Mouse (Mus musculus): ENCODE data around the gene Ints1. TPM values are rescaled to one million over a fixed set of nuclear protein-coding genes. Genes with fewer than 3 reads are reported as not detected.

Gene Ints1
- total RNA-seq, 1 experiment from 2014 or later: 32.7 TPM

DNA sequence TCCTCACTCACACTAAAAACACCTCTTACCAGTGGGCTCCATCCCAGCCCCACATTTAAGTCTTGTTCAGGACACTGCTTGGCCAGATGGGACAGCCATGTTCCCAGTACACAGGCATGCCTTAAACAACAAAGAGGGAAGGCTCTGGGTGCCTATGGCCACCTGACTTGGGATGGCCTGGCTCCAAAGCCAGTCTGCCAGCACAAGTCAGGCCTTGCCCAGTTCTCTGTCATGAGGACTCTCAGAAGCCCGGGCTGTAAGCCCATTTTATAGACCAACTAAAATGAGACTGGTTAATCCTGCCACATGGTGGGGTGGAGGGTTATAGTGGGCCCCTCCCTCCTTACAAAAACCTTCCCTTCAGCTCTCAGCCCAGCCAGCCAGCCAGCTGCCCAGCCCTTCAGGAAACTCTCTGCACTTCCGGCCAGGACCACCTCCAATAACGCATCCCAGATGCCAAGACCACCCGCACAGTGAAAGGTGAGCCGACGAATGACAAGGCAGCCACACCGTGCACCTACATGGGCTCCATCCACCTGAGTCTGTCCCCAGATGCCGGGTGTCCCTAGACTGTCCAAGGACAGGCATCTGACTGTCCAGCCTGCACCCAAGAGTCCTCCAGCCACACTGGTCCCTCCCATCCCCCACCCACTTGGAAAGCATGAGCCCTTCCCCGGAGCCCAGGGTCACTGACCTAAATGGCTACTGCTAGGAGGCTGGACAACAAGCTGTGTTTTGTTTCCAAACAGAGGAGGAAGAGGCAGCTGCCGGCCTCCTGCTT, 50.9 kb downstream of the Ints1 start:
- ATAC-seq (replicated peaks; ENCODE audit: low read depth, poor library complexity, severe bottlenecking): no peak

DNA sequence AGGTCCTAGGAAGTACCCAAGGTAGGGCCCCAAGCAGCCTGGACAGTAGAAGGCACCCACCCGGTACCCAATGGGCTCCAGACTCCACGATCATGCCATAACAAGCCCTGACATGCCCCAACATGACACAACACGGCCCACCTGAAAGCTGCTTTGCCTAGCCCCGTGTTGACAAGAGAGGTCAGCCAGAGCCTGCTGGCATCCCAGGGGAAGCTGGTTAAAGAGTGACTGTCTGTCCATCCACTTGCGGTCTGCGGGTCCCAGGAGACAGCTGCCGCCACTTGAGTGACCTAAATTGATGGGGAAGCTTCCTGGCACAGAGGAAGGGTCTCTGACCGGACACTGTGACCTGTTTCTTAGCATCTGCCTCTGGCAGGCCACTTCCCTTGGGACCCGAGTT, 52.4 kb downstream of the Ints1 start:
- no peak for ATAC-seq (replicated peaks; ENCODE audit: low read depth, poor library complexity, severe bottlenecking)

DNA sequence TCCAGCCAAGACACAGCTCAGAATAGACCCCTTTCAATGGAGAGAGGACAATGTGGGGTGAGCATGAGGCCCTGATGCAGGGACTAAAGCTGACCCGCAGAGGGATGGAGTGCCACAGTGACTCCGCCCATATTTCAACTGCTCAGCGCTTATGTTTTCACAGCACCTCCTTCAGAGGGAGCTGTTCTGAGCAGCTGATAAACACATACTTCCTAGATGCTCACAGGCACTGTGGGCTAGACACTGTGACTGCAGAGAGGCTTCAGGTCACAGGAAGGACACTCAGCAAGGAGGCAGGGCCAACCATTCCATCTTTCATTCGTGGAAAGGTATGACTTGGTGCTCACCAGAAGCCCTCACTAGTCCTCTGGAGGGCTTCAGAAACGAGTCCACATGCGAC, 52.8 kb downstream of the Ints1 start:
- peak; percentile 59; the same call in 1 of the 2 replicates for ATAC-seq (replicated peaks; ENCODE audit: low read depth, poor library complexity, severe bottlenecking)

DNA sequence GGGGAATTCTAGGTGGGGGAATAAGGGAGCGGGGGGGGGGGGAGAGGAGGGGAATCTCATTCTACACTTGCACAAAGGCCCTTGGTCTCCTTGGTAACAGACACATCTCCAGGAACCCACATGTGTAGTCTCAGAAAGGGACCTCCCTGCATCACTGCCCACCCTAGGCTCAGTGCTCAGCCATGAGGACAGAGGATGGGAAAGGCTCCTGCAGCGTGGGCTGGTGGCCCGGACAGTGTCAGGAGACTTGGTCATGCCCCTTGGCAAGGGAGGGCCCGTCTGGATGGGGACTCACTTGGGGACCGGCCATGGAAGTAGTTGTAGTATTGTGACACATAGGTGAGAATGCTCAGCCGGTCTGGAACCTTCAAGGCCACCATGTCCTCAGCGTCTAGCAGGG, 56.5 kb downstream of the Ints1 start:
- ATAC-seq (replicated peaks; ENCODE audit: low read depth, poor library complexity, severe bottlenecking): no peak

DNA sequence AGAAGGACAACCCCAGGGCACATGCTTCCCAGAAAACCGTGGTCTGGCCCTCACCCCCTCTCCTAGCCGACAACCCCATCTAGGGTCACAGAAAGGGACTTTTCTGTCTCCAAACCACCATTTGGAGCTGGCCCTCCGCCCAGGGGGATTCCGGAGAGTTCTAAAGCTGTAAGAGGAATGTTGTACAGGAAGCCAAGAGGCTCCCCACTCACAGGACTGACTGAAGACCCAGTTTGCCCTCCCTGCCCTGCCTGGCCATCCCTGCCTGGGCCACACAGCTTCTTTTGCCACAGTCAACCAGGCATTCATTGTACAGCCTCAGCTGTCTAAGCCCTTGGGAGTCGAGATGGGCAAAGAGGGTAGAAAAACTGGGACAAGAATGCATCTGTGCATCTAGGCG, 56.9 kb downstream of the Ints1 start:
- no peak for ATAC-seq (replicated peaks; ENCODE audit: low read depth, poor library complexity, severe bottlenecking)

DNA sequence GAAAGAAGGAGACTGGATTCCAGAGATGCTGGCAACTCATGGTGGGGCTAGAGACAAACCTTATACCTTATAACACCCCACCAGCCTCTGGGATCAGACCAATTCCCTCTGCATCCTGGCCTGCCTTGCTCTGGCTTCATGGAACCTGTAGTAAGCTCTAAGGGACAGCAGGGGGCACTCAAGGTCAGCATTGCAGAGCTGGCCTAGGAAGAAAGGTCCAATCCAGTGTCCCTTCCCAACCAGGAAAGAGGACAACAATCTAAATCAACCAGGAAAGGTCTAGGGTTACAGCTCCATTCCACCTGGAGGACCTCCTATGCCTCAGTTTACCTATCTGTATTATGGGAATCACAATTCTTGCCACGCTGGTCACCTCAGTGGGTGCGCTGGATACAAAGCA, 57.8 kb downstream of the Ints1 start:
- peak; percentile 79 for ATAC-seq (replicated peaks; ENCODE audit: low read depth, poor library complexity, severe bottlenecking)

DNA sequence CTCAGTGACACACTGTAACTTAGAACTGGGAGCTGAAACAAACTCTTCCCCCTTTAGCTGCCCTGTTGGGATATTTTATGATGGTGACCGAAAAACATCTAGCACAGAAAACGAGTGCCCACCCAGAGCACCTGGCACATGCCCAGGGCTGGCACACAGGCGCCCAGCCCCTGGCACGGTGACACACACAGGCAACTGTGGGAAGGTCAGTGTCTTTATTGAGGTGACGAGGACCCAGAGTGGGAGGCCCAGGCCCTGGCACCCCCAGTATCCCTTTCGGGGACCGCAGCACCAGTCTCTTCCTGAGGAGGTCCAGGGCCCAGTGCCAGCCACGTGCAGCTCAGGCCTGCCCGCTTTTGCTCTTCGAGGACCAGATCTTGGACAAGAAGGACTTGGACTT, 69.0 kb downstream of the Ints1 start:
- ATAC-seq (replicated peaks; ENCODE audit: low read depth, poor library complexity, severe bottlenecking): no peak

DNA sequence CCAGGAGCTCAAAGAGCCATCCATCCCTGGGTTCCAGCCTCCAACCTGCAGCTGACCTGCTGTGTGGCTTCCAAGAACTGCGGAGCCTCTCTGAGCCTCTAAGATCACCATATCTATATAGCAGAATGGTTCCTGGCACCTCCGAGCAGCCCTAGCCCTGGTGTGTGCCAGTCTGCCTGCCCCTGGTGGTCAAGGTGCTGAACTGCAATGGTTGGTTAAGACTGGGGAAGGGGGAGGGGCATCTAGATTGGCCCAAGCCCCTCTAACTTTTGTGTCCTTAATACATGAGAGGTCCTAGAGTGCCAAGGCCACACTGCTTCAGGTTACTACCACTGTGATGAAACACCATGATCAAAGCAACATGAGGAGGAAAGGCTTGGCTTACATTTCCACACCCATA, 72.6 kb downstream of the Ints1 start:
- peak; percentile 61 for ATAC-seq (replicated peaks; ENCODE audit: low read depth, poor library complexity, severe bottlenecking)

DNA sequence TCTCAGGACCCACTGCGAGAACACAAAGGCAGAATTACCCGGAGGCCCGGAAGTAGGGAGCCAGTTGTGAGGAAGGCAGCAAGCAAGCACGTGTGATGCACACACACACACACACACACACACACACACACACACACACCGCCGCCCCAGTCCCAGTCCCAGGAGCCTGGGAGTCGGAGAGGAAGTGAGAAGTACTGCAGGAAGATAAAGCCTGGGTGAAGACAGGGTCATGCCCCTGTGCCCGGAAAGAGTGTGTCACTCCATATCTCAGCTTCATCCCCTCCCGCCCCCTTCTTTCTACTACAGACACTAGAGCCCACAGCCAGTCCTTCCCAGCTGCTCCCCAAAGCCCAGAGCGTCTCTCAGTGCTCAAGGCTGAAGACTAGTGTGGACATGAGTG, 73.2 kb downstream of the Ints1 start:
- ATAC-seq (replicated peaks; ENCODE audit: low read depth, poor library complexity, severe bottlenecking): peak; percentile 94

Other genes with a start within 250 kb of the Ints1 start
- gene Uncx, start 232.2 kb downstream of the Ints1 start, total RNA-seq (2017): not detected in 2 replicates
- 6.4 TPM in 2 replicates for gene Micall2, start 39.3 kb downstream of the Ints1 start, total RNA-seq (2017)
- 36.0 and 38.4 TPM in 2 replicates for gene Mafk, start 15.8 kb upstream of the Ints1 start, total RNA-seq (2017)
- 0.14 TPM in 1 of 2 replicates, not detected in the other for gene Tmem184a, start 44.2 kb upstream of the Ints1 start, total RNA-seq (2017)
- not detected in 2 replicates for gene Gm26938, start 50.7 kb upstream of the Ints1 start, total RNA-seq (2017)
- gene Psmg3, start 51.2 kb upstream of the Ints1 start, total RNA-seq (2017): 24.5 and 24.8 TPM in 2 replicates
- not detected in 2 replicates for gene Elfn1, start 132.3 kb upstream of the Ints1 start, total RNA-seq (2017)

Data from common myeloid progenitor, adult 5-6 weeks (primary cell).